ENCODE assay signal across 8 mouse cellular contexts in genomic region chr11:11557173-11557967, GRCm38 (mm10).
A peak's percentile ranks its signal among the peaks of the same experiment; 100 is the strongest.
DNase-seq lines count a peak whose midpoint lies in the region; ATAC-seq and TF ChIP-seq lines count a peak whose summit lies in the region.

No protein-coding gene starts in this region.

- no peak overlapping the region for H3K27ac ChIP-seq in forebrain, embryonic 12.5 days
- H3K27ac ChIP-seq in small intestine, adult 2 months (ENCODE audit: insufficient read depth, low read depth, low read length) = no peak overlapping the region

- 51% methylated on average over 11 of the region's 11 CpGs for WGBS in forebrain, embryonic 12.5 days
- WGBS in lung, adult 2 months = 30% methylated on average over 11 of the region's 11 CpGs
- WGBS in small intestine, adult 2 months = 38% methylated on average over 11 of the region's 11 CpGs

- H3K9ac ChIP-seq in forebrain, embryonic 12.5 days = no peak overlapping the region

- H3K9me3 ChIP-seq in forebrain, embryonic 12.5 days = no peaks in the 10 kb centered on the region

- no peaks in the 10 kb centered on the region for H3K36me3 ChIP-seq in forebrain, embryonic 12.5 days (replicated peaks)
- no peaks in the 10 kb centered on the region for H3K36me3 ChIP-seq in small intestine, adult 2 months (ENCODE audit: control insufficient read depth, insufficient read depth, low read length)

- no peaks in the 10 kb centered on the region for H3K27me3 ChIP-seq in forebrain, embryonic 12.5 days
- H3K27me3 ChIP-seq in small intestine, adult 2 months (ENCODE audit: control insufficient read depth, insufficient read depth, low read length) = no peaks in the 10 kb centered on the region

- H3K4me2 ChIP-seq in forebrain, embryonic 12.5 days = no peak overlapping the region

- peak; percentile 2 for DNase-seq in cerebellum, adult 8-10 months
- DNase-seq in cerebellum, adult 11 months = no peak
- peak; percentile 93 for DNase-seq in 416B (ENCODE audit: low read depth)
- peak; percentile 67 for DNase-seq in adrenal gland, postnatal 14 days
- DNase-seq in kidney, postnatal 10 days = peak; percentile 64
- peak; percentile 49 for DNase-seq in lung, adult 2 months

- no peak overlapping the region for H3K4me3 ChIP-seq in forebrain, embryonic 12.5 days (replicated peaks)
- H3K4me3 ChIP-seq in lung, adult 2 months (replicated peaks; ENCODE audit: extremely low read depth, low read depth, low read length) = no peak overlapping the region
- H3K4me3 ChIP-seq in small intestine, adult 2 months (ENCODE audit: low read depth, low read length) = no peak overlapping the region

- ATAC-seq in forebrain, embryonic 12.5 days (ENCODE audit: low FRiP score) = 0 out of 2 replicates have a peak, but pooled peaks have one; percentile 6

- no peaks in the 10 kb centered on the region for H3K4me1 ChIP-seq in forebrain, embryonic 12.5 days
- no peaks in the 10 kb centered on the region for H3K4me1 ChIP-seq in lung, adult 2 months (ENCODE audit: control insufficient read depth, insufficient read depth, low read length)
- peaks cover 5% of the 10 kb centered on the region; the same call in 1 of the 2 replicates for H3K4me1 ChIP-seq in small intestine, adult 2 months (ENCODE audit: control insufficient read depth, insufficient read depth, insufficient read length, low read length)

- peak; percentile 81 for TF ChIP-seq CTCF in lung, adult 2 months (IDR thresholded peaks at IDR 0.05; ENCODE audit: insufficient read depth, low read length)
- TF ChIP-seq CTCF in small intestine, adult 2 months (IDR thresholded peaks at IDR 0.05; ENCODE audit: extremely low read depth, insufficient read length, insufficient replicate concordance, low read depth, low read length) = peak; percentile 86; the same call in 1 of the 2 replicates

- no peak for TF ChIP-seq POLR2A in lung, adult 2 months (IDR thresholded peaks at IDR 0.05; ENCODE audit: borderline replicate concordance, extremely low read depth, low read depth, low read length)
- no peak for TF ChIP-seq POLR2A in small intestine, adult 2 months (IDR thresholded peaks at IDR 0.05; ENCODE audit: low read depth, low read length)
